Mouse (Mus musculus) limb, embryonic 11.5 days (tissue): ENCODE data around the gene Cryba4. TPM values are rescaled to one million over a fixed set of nuclear protein-coding genes. Genes with fewer than 3 reads are reported as not detected.

Experiments
- ATAC-seq: fragments of 200-750 bp; cut with Nextera tagmentation; 2 replicates; pipeline ENCODE4 v1.8.0; 2017; ENCODE audit warnings: low read depth; ENCODE audit not compliant: insufficient number of reproducible peaks, low FRiP score, low TSS enrichment
- DNase-seq: peaks from one replicate; pipeline ENCODE4 v3.0.0-alpha.2; 2015; ENCODE audit warnings: low spot score
- H3K27ac ChIP-seq: fragments of 300-500 bp; sonication (generic); replicated peaks from 2 replicates; pipeline ENCODE4 v1.5.1; 2014; ENCODE audit warnings: low read depth, mild to moderate bottlenecking, low read length
- H3K27me3 ChIP-seq: fragments of 300-500 bp; sonication (generic); 2 replicates; pipeline ENCODE4 v1.6.1; 2014; ENCODE audit warnings: mild to moderate bottlenecking, low read length, mixed read lengths; ENCODE audit not compliant: control insufficient read depth, insufficient read depth
- H3K36me3 ChIP-seq: fragments of 300-500 bp; sonication (generic); 2 replicates; pipeline ENCODE4 v1.6.1; 2014; ENCODE audit warnings: mild to moderate bottlenecking, low read length, moderate library complexity, mixed read lengths; ENCODE audit not compliant: control insufficient read depth, insufficient read depth
- H3K4me1 ChIP-seq: fragments of 300-500 bp; sonication (generic); 2 replicates; pipeline ENCODE4 v1.6.1; 2014; ENCODE audit warnings: low read length, mixed read lengths; ENCODE audit not compliant: control insufficient read depth, insufficient read depth
- H3K4me2 ChIP-seq: fragments of 300-500 bp; sonication (generic); 2 replicates; pipeline ENCODE4 v1.6.1; 2014; ENCODE audit warnings: low read depth, mild to moderate bottlenecking, moderate library complexity; ENCODE audit not compliant: severe bottlenecking
- H3K4me3 ChIP-seq: fragments of 300-500 bp; sonication (generic); 2 replicates; pipeline ENCODE4 v1.5.1; 2014; ENCODE audit warnings: low read depth, low read length
- H3K9ac ChIP-seq: fragments of 300-500 bp; sonication (generic); 2 replicates; pipeline ENCODE4 v1.6.1; 2014; ENCODE audit warnings: mild to moderate bottlenecking, low read length
- H3K9me3 ChIP-seq: fragments of 300-500 bp; sonication (generic); 2 replicates; pipeline ENCODE4 v1.6.1; 2016; ENCODE audit warnings: low read length; ENCODE audit not compliant: control insufficient read depth
- WGBS: fragments of 180-500 bp; shearing (Covaris S2); extraction: QIAGEN DNeasy Blood & Tissue Kit; methylation state at CpG from one replicate; pipeline ENCODE4 v1.1.7; 2014; 5-methylcytosine and 5-hydroxymethylcytosine counted together
- polyA plus RNA-seq: library from polyadenylated mRNA; unstranded; fragments of >200 nt; fragmentation: Nextera tagmentation; extraction: Ambion mirVana; gene quantifications from 2 replicates; pipeline ENCODE4 v1.2.1, GENCODE M21; 2014

The Cryba4 gene
- 0.20 and 0.61 TPM in 2 replicates for polyA plus RNA-seq

- Histone ChIP-seq H3K9me3 (no peaks in the 10 kb centered on the region), H3K4me3 (no peak within 1 kb of the TSS), H3K4me1 (no peaks in the 10 kb centered on the region), H3K9ac (no peak within 1 kb of the TSS), H3K36me3 (no peaks in the 10 kb centered on the region), H3K27me3 (no peaks in the 10 kb centered on the region), H3K4me2 (no peak within 1 kb of the TSS), H3K27ac (no peak within 1 kb of the TSS)
- ATAC-seq (no peak), DNase-seq (no peak)
- 68% methylated on average over 2 of the region's 2 CpGs for WGBS
Measured at GRCm38 (mm10) chr5:112252400-112252799, at the start of gene Cryba4. Cryba4 (minus strand) TSS chr5:112252518.

DNA sequence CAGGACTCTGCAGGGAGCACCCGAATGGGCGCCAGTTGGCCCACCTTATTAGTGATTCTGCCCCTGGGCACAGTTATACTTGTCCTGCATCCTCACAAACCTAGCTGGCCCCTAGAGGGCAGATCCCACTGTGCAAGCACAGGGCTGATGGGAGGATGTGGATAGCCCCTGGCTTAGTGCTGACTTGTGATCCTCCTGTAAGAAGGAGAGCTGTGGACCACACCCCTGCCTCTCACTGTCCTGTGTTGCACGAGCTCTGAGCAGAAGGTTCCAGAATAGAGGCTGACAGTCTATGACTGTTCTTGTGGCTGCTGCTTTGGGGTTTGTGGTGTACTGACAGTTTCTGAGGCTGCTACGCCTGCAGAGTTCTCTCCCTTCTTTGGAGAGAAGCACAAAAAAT, 49.4 kb upstream of the Cryba4 start:
- no peaks in the 10 kb centered on the region for H3K4me1 ChIP-seq
- ATAC-seq (no peak), DNase-seq (no peak)
- WGBS = 89% methylated on average over 4 of the region's 4 CpGs
- no peak overlapping the region for H3K4me2 ChIP-seq
- no peak overlapping the region for H3K4me3 ChIP-seq
- no peak overlapping the region for H3K27ac ChIP-seq
- no peaks in the 10 kb centered on the region for H3K36me3 ChIP-seq
- no peaks in the 10 kb centered on the region for H3K9me3 ChIP-seq
- H3K9ac ChIP-seq = no peak overlapping the region
- no peaks in the 10 kb centered on the region for H3K27me3 ChIP-seq

DNA sequence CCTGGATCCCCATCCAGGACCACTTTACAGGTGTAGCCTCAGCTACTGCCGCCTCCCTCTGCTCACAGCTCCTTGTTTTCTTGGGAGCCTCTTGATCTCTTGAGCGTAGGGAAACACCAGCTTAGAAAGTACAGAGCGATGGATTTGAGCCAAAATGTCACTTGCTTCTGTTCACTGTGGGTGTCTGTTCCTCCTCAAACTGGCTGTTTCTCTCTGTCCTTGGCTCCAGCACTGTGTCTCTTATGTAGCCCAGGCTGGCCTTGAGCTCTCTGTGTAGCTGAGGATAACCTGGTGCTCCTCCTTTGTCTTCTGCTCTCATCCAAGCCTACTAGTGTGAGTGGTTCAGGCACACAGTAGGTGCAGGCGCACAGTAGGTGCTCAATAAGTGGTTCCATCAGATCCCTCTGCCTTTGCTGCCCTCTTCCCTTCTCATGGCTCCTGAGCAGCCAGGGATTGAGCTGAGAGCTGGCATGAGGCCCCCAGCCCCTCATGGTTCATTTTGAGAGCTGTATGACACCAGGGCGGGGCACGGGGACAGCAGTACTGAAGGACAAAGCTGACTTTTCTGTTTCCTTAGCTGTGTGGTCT, 48.5 kb upstream of the Cryba4 start:
- no peaks in the 10 kb centered on the region for H3K36me3 ChIP-seq
- H3K9ac ChIP-seq = no peak overlapping the region
- no peak overlapping the region for H3K4me2 ChIP-seq
- DNase-seq (no peak), ATAC-seq (no peak)
- no peaks in the 10 kb centered on the region for H3K27me3 ChIP-seq
- H3K4me1 ChIP-seq = no peaks in the 10 kb centered on the region
- 85% methylated on average over 6 of the region's 6 CpGs for WGBS
- H3K27ac ChIP-seq = no peak overlapping the region
- H3K9me3 ChIP-seq = no peaks in the 10 kb centered on the region
- H3K4me3 ChIP-seq = no peak overlapping the region

DNA sequence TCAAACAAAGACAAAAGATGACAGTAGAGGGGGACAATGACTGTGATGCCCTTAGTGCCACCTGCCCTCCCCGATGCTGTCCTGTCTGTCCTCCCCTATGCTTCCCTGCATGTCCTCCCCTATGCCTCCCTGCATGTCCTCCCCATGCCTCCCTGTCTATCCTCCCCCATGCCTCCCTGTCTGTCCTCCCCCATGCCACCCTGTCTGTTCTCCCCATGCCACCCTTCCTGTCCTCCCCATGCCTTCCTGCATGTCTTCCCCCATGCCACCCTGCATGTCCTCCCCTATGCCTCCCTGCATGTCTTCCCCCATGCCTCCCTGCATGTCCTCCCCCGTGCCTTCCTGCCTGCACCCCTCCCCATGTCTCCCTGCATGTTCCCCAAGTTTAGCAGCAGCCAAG, 47.8 kb upstream of the Cryba4 start:
- DNase-seq (no peak), ATAC-seq (no peak)
- Histone ChIP-seq H3K4me1 (no peaks in the 10 kb centered on the region), H3K36me3 (no peaks in the 10 kb centered on the region), H3K9ac (no peak overlapping the region), H3K4me2 (no peak overlapping the region), H3K27ac (no peak overlapping the region), H3K27me3 (no peaks in the 10 kb centered on the region), H3K9me3 (no peaks in the 10 kb centered on the region), H3K4me3 (no peak overlapping the region)
- 83% methylated on average over 2 of the region's 2 CpGs for WGBS

DNA sequence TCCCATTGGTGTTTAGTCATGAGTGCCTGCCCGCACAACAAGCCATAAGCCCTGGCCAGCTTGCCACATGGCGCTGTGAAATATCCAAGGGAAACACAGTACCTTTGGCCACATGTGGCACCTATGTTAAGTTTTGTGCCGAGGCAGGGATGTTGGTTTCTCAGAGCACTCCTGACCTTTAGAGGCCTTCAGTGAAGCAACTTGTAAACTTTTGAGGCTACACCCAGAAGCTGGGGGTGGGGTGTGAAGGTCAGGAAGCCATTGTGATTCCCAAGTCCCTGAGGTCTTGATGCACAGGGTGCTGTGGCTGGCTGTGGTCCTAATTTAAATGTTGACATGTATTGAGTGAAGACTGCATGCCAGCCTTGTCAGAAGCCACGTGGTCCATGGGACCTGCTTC, 47.1 kb upstream of the Cryba4 start:
- Histone ChIP-seq H3K9me3 (no peaks in the 10 kb centered on the region), H3K27me3 (no peaks in the 10 kb centered on the region), H3K4me3 (no peak overlapping the region), H3K4me2 (no peak overlapping the region), H3K4me1 (no peaks in the 10 kb centered on the region), H3K27ac (no peak overlapping the region), H3K36me3 (no peaks in the 10 kb centered on the region), H3K9ac (no peak overlapping the region)
- DNase-seq (no peak), ATAC-seq (no peak)
- WGBS = 84% methylated on average over 4 of the region's 4 CpGs

DNA sequence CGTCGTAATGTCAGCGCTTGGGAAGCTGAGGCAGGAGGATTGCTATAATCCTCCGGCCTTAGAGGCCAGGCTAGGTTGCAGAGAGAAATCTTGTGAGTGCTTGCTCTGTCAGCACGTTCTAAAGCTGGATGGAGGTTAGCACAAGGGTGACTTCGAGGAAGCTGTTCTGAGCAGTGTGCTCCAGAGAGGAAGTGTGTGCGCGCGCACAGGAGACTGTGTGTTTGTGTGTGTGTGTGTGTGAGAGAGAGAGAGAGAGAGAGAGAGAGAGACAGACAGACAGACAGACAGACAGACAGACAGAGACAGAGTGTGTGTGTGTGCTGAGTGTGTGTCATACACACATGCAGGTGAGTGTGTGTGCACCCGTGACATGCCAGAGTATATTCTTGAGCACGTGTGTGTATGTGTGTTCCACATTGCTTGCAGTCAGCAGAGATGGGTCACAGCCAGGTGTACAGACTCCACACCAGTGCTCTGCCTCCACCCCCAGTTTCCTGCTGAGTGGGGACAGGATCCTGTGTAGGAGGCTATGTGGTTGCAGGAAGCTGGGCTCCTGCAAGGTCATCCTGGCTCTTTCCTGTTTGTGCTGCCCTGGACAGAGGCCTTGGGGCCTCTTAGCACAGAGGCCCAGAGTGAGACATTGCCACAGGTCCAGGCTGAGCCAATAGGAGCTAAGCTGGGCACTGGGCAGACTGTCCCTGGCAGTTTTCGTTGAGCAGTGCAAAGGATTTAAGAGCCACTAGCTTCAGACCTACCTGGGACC, 46.1 kb upstream of the Cryba4 start:
- H3K4me1 ChIP-seq = no peaks in the 10 kb centered on the region
- 85% methylated on average over 12 of the region's 12 CpGs for WGBS
- DNase-seq (no peak), ATAC-seq (no peak)
- no peaks in the 10 kb centered on the region for H3K9me3 ChIP-seq
- no peaks in the 10 kb centered on the region for H3K36me3 ChIP-seq
- no peak overlapping the region for H3K4me3 ChIP-seq
- no peak overlapping the region for H3K9ac ChIP-seq
- no peak overlapping the region for H3K27ac ChIP-seq
- H3K27me3 ChIP-seq = no peaks in the 10 kb centered on the region
- H3K4me2 ChIP-seq = no peak overlapping the region

GRCm38 (mm10) chr5:112297257-112297656, 44.9 kb upstream of the Cryba4 start:
- H3K9ac ChIP-seq = no peak overlapping the region
- H3K4me3 ChIP-seq = no peak overlapping the region
- no peaks in the 10 kb centered on the region for H3K9me3 ChIP-seq
- H3K4me2 ChIP-seq = no peak overlapping the region
- 86% methylated on average over 2 of the region's 2 CpGs for WGBS
- no peaks in the 10 kb centered on the region for H3K27me3 ChIP-seq
- no peaks in the 10 kb centered on the region for H3K36me3 ChIP-seq
- ATAC-seq (no peak), DNase-seq (no peak)
- H3K27ac ChIP-seq = no peak overlapping the region
- no peaks in the 10 kb centered on the region for H3K4me1 ChIP-seq

DNA sequence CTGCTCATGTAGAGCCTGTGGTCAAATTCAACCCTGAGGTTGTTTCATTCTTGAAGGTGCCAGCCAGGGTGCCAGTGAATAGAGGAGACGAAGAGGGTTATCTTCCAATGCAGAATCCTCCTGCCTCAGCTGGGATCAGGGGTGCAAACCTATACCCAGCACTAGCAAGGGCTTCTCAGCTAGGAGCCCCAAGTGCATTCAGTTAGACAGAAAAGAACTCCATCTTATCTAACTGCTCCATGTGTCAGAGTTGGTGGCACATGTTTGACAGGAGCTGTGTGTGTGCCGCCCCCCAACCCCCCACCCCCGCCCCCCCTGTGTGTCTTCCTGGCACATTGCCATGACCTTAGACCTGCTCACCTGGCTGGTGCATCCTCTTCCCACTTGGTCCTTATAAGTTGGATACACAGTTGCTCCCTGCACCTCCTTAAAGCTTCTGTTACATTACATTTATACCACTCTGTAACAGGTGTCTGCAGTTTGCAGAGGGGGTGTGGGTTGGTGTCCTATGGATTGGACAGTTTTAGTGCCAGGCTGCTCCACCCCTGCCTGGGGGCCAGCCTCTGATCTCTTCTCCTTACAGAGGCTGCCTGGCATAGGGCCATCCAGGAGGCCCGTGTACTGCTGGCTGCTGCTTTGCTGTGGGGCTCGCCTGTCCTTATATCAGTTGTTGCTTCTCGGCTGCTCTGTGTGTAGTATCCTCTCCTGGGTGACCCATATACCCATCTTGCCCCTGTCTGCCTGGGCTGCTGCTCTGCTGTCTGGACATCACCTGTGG, 44.3 kb upstream of the Cryba4 start:
- whole genome bisulfite sequencing = 75% methylated on average over 6 of the region's 6 CpGs
- H3K4me3 ChIP-seq = no peak overlapping the region
- no peak overlapping the region for H3K4me2 ChIP-seq
- no peaks in the 10 kb centered on the region for H3K27me3 ChIP-seq
- H3K9ac ChIP-seq = no peak overlapping the region
- no peaks in the 10 kb centered on the region for H3K9me3 ChIP-seq
- ATAC-seq = no peak
- DNase-seq = no peak
- H3K27ac ChIP-seq = no peak overlapping the region
- no peaks in the 10 kb centered on the region for H3K4me1 ChIP-seq
- H3K36me3 ChIP-seq = no peaks in the 10 kb centered on the region
